Mouse (Mus musculus) stomach, embryonic 15.5 days (tissue): Measurements from ENCODE around the gene Zfp184. TPM values are rescaled to one million over a fixed set of nuclear protein-coding genes. Genes with fewer than 3 reads are reported as not detected.

Experiments used
- ATAC-seq: fragments of 200-750 bp; cut with Nextera tagmentation; 2 replicates; pipeline ENCODE4 v1.8.0; 2017; ENCODE audit warnings: low read depth, moderate number of reproducible peaks, moderate TSS enrichment; ENCODE audit not compliant: insufficient read depth, low FRiP score
- H3K27ac ChIP-seq: fragments of 300-500 bp; sonication (generic); 2 replicates; pipeline ENCODE4 v1.5.1; 2015; ENCODE audit warnings: mild to moderate bottlenecking, inconsistent platforms
- H3K27me3 ChIP-seq: fragments of 300-500 bp; sonication (generic); replicated peaks from 2 replicates; pipeline ENCODE4 v1.6.1; 2015; ENCODE audit warnings: inconsistent platforms
- H3K36me3 ChIP-seq: fragments of 300-500 bp; sonication (generic); 2 replicates; pipeline ENCODE4 v1.6.1; 2015; ENCODE audit warnings: inconsistent platforms
- H3K4me1 ChIP-seq: fragments of 300-500 bp; sonication (generic); 2 replicates; pipeline ENCODE4 v1.6.1; 2015; ENCODE audit warnings: inconsistent platforms
- H3K4me2 ChIP-seq: fragments of 300-500 bp; sonication (generic); 2 replicates; pipeline ENCODE4 v1.6.1; 2015; ENCODE audit warnings: mild to moderate bottlenecking, inconsistent platforms
- H3K4me3 ChIP-seq: fragments of 300-500 bp; sonication (generic); replicated peaks from 2 replicates; pipeline ENCODE4 v1.5.1; 2015; ENCODE audit warnings: inconsistent platforms
- H3K9ac ChIP-seq: fragments of 300-500 bp; sonication (generic); 2 replicates; pipeline ENCODE4 v1.6.1; 2015; ENCODE audit warnings: inconsistent platforms
- H3K9me3 ChIP-seq: fragments of 300-500 bp; sonication (generic); 2 replicates; pipeline ENCODE4 v1.6.1; 2016; ENCODE audit warnings: inconsistent platforms
- WGBS: fragments of 180-500 bp; shearing (Covaris S2); methylation state at CpG from one replicate; pipeline ENCODE4 v1.1.7; 2015; 5-methylcytosine and 5-hydroxymethylcytosine counted together
- microRNA counts: library from miRNA; unstranded; fragments of <30 nt; microRNA quantifications from one replicate; lab custom pipeline; 2016
- microRNA-seq: library from miRNA; unstranded; fragments of <30 nt; microRNA quantifications from one replicate; pipeline ENCODE4, GENCODE M21; 2016
- polyA plus RNA-seq: library from polyadenylated mRNA; unstranded; fragments of >200 nt; fragmentation: Nextera tagmentation; extraction: Ambion mirVana; gene quantifications from 2 replicates; pipeline ENCODE4 v1.2.1, GENCODE M21; 2015

Gene Zfp184
- polyA plus RNA-seq, 1 experiment from 2014 or later, result 7.8 TPM

GRCm38 (mm10) chr13:22007121-22007510 lies 62.2 kb downstream of the Zfp184 start:
- ATAC-seq, result no peak
- no peak overlapping the region for H3K27ac ChIP-seq
- H3K4me2 ChIP-seq, result peak overlapping the region; percentile 96
- H3K4me3 ChIP-seq, result peak overlapping the region; percentile 50
- peaks cover 83% of the 10 kb centered on the region for H3K27me3 ChIP-seq
- H3K9me3 ChIP-seq, result no peaks in the 10 kb centered on the region
- no peaks in the 10 kb centered on the region for H3K36me3 ChIP-seq
- H3K9ac ChIP-seq, result no peak overlapping the region
- 5% methylated on average over 18 of the region's 18 CpGs for WGBS
- peaks cover 9% of the 10 kb centered on the region for H3K4me1 ChIP-seq

DNA sequence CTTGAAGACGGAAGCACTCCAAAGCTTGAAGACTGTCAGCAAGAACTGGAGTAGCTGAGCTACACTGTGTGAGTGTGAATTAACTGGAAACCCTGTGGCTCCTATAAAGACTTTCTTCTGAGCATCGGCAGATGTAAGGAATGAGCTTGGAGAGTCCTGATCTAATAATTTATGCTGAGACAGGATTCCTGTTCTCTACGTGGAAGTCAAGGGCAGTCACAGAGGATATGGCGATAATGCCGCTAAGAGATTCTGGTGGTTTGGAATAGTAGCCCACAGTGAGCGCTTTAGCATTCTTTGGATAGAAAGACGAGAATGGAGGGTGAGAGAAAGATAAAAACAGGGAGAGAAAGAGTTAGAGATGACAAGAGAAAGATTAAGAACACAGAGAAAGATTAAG lies 63.0 kb downstream of the Zfp184 start:
- ATAC-seq, result no peak
- Histone ChIP-seq H3K4me3 (0 out of 2 replicates have a peak overlapping the region, but pooled peaks have one; percentile 1), H3K27ac (no peak overlapping the region), H3K27me3 (peaks cover 87% of the 10 kb centered on the region), H3K36me3 (no peaks in the 10 kb centered on the region), H3K4me2 (no peak overlapping the region), H3K9me3 (no peaks in the 10 kb centered on the region), H3K4me1 (peaks cover 9% of the 10 kb centered on the region), H3K9ac (no peak overlapping the region)
- WGBS, result 49% methylated on average over 7 of the region's 7 CpGs

DNA sequence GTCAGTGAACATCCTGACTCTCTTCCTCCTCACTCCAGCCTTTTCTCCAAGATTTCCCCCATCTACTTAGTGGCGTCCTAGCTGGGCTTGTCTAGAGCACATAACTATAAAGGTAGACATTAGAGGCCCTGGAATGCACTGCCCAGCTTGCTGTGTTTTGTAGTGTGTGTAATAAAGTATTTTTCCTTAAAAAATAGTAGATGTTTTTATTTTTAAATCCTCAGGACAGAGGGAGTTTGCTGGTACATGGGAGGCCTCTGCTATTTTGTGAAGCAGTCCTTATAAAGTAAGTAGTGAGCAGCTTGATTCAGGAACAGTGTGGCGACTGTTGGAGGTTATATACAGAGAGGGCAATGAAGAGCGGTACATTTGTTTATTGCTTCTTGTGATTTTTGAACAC lies 63.8 kb downstream of the Zfp184 start:
- Histone ChIP-seq H3K27me3 (peaks cover 81% of the 10 kb centered on the region), H3K36me3 (no peaks in the 10 kb centered on the region), H3K4me3 (no peak overlapping the region), H3K4me2 (no peak overlapping the region), H3K4me1 (peaks cover 9% of the 10 kb centered on the region), H3K9me3 (no peaks in the 10 kb centered on the region), H3K27ac (no peak overlapping the region), H3K9ac (no peak overlapping the region)
- 83% methylated on average over 3 of the region's 3 CpGs for WGBS
- ATAC-seq, result no peak

- no peak within 1 kb of the TSS for H3K27ac ChIP-seq
- WGBS, result 43% methylated on average over 7 of the region's 7 CpGs
- no peak within 1 kb of the TSS for H3K4me3 ChIP-seq
- no peaks in the 10 kb centered on the region for H3K9me3 ChIP-seq
- H3K27me3 ChIP-seq, result peaks cover 77% of the 10 kb centered on the region
- H3K4me2 ChIP-seq, result no peak within 1 kb of the TSS
- peaks cover 14% of the 10 kb centered on the region for H3K4me1 ChIP-seq
- no peak within 1 kb of the TSS for H3K9ac ChIP-seq
- H3K36me3 ChIP-seq, result no peaks in the 10 kb centered on the region
- no peak for ATAC-seq
These were observed 64.7 kb downstream of the Zfp184 start, which contains the start of gene Prss16 for GRCm38 (mm10) chr13:22009642-22010041. Prss16 (minus strand) TSS chr13:22009742.

MicroRNAs within 50 kb of the gene (microRNA counts, 519-probe panel; counts per million panel counts)
- microRNA mmu-miR-1983 (lab: Ali Mortazavi, UCI), result 3,100 counts per million, percentile 79 among the panel's probes with 10 or more counts

Small RNA genes within 50 kb of the gene (microRNA-seq; reads per million reads assigned to microRNA genes)
- gene Gm44456, result 1.4 reads per million
- 1,336 reads per million, percentile 77 among the genes with 10 or more reads in this experiment for gene Mir1983

Other genes starting within 250 kb of the Zfp184 start
- not detected in 2 replicates for gene Olfr1359, start 247.0 kb upstream of the Zfp184 start, polyA plus RNA-seq
- 1.4 and 4.4 TPM in 2 replicates for gene Hist1h2bl, start 229.0 kb upstream of the Zfp184 start, polyA plus RNA-seq
- 25.1 TPM in 2 replicates for gene Hist1h2ai, start 228.7 kb upstream of the Zfp184 start, polyA plus RNA-seq
- 4.7 and 6.3 TPM in 2 replicates for gene Hist1h3h, start 227.4 kb upstream of the Zfp184 start, polyA plus RNA-seq
- 2.5 and 3.3 TPM in 2 replicates for gene Hist1h2bm, start 223.1 kb upstream of the Zfp184 start, polyA plus RNA-seq
- gene Hist1h4j, start 210.0 kb upstream of the Zfp184 start, polyA plus RNA-seq, result 2.9 and 3.6 TPM in 2 replicates
- gene Hist1h4k, start 194.6 kb upstream of the Zfp184 start, polyA plus RNA-seq, result 2.4 and 3.2 TPM in 2 replicates
- 28.6 and 40.6 TPM in 2 replicates for gene Hist1h2ak, start 191.3 kb upstream of the Zfp184 start, polyA plus RNA-seq
- 3.3 and 6.0 TPM in 2 replicates for gene Hist1h2bn, start 191.0 kb upstream of the Zfp184 start, polyA plus RNA-seq
- 25.3 and 26.3 TPM in 2 replicates for gene Hist1h1b, start 164.5 kb upstream of the Zfp184 start, polyA plus RNA-seq
- gene Hist1h3i, start 161.7 kb upstream of the Zfp184 start, polyA plus RNA-seq, result 109 and 120 TPM in 2 replicates
- gene Hist1h2an, start 157.9 kb upstream of the Zfp184 start, polyA plus RNA-seq, result 9.6 and 16.6 TPM in 2 replicates
- 1.4 and 2.1 TPM in 2 replicates for gene Hist1h2bp, start 157.6 kb upstream of the Zfp184 start, polyA plus RNA-seq
- gene Hist1h2bq, start 134.9 kb upstream of the Zfp184 start, polyA plus RNA-seq, result 17.3 and 17.7 TPM in 2 replicates
- gene Hist1h2ao, start 134.6 kb upstream of the Zfp184 start, polyA plus RNA-seq, result 1.7 TPM in 1 of 2 replicates, not detected in the other
- gene Hist1h4m, start 133.3 kb upstream of the Zfp184 start, polyA plus RNA-seq, result 0.68 TPM in 1 of 2 replicates, not detected in the other
- 14.0 and 15.4 TPM in 2 replicates for gene Hist1h4n, start 112.9 kb upstream of the Zfp184 start, polyA plus RNA-seq
- 2,912 and 3,763 TPM in 2 replicates for gene Hist1h2ap, start 111.6 kb upstream of the Zfp184 start, polyA plus RNA-seq
- 19.8 and 19.9 TPM in 2 replicates for gene Hist1h2br, start 111.4 kb upstream of the Zfp184 start, polyA plus RNA-seq
- 0.09 and 0.12 TPM in 2 replicates for gene Pom121l2, start 36.1 kb downstream of the Zfp184 start, polyA plus RNA-seq
- gene Prss16, start 64.6 kb downstream of the Zfp184 start, polyA plus RNA-seq, result 0.94 and 1.5 TPM in 2 replicates
- 4.9 and 13.3 TPM in 2 replicates for gene Hist1h2ah, start 90.5 kb downstream of the Zfp184 start, polyA plus RNA-seq
- gene Hist1h2bk, start 90.8 kb downstream of the Zfp184 start, polyA plus RNA-seq, result 4.6 and 5.5 TPM in 2 replicates
- gene Hist1h4i, start 96.3 kb downstream of the Zfp184 start, polyA plus RNA-seq, result 19.1 and 19.3 TPM in 2 replicates
- 36.1 and 42.9 TPM in 2 replicates for gene Hist1h2ag, start 97.8 kb downstream of the Zfp184 start, polyA plus RNA-seq
- 7.8 and 8.5 TPM in 2 replicates for gene Hist1h2bj, start 98.1 kb downstream of the Zfp184 start, polyA plus RNA-seq
- not detected in 2 replicates for gene Vmn1r188, start 139.3 kb downstream of the Zfp184 start, polyA plus RNA-seq
- not detected in 2 replicates for gene Vmn1r189, start 160.7 kb downstream of the Zfp184 start, polyA plus RNA-seq
- gene Vmn1r191, start 238.9 kb downstream of the Zfp184 start, polyA plus RNA-seq, result not detected in 2 replicates
- not detected in 2 replicates for gene Vmn1r192, start 246.0 kb downstream of the Zfp184 start, polyA plus RNA-seq